Mouse (Mus musculus) heart, postnatal 0 days (tissue): ENCODE data around the gene Faf1.

Experiments used
- CTCF ChIP-seq: IDR thresholded peaks from 2 replicates; pipeline ENCODE4 v1.5.1; 2016; ENCODE audit warnings: antibody characterized with exemption, control low read depth, low read depth
- EP300 ChIP-seq: IDR thresholded peaks from 2 replicates; pipeline ENCODE4 v1.6.1; 2016; ENCODE audit warnings: antibody characterized with exemption, low read depth

DNA sequence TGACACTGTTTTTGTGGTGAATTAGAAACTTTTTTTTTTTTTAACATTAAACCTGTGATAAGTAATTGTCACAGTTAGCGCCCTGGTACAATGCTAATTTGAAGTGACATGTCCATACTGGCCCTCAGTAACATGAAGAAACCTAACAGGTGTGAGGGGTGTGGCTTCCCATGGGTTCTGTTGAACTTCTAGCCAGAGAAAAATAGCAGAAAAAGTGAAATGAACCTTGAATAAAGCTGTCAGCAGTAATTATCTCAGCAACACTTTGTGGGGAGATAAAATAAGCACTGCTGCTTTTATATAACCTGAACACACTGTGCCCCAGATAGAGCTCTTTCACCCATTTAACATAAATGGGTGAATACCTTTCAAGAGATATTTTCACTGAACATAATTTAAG is 139.2 kb downstream of the Faf1 start:
- TF ChIP-seq CTCF (no peak), EP300 (no peak)
